Mouse (Mus musculus) CH12.LX (cell line): ENCODE measurements around the gene Wdr78. TPM values are rescaled to one million over a fixed set of nuclear protein-coding genes. Genes with fewer than 3 reads are reported as not detected.

Experiments
- DNase-seq: peaks from one replicate; pipeline ENCODE4 v3.0.0-alpha.2; 2013; ENCODE audit errors: extremely low read depth
- H3K27ac ChIP-seq: 2 replicates; pipeline ENCODE4 v1.5.1; 2012; ENCODE audit warnings: low read depth, mild to moderate bottlenecking, control low read depth, moderate library complexity; ENCODE audit not compliant: insufficient read depth
- H3K27me3 ChIP-seq: replicated peaks from 2 replicates; pipeline ENCODE3; 2012; ENCODE audit warnings: inconsistent platforms
- H3K36me3 ChIP-seq, 2 experiments: replicated peaks in 1 of 2; 2 replicates each; pipeline versions ENCODE3 to v1.6.1; 2012; ENCODE audit warnings: inconsistent platforms in 1 of 2, low read length in 1 of 2, mild to moderate bottlenecking in 1 of 2, mixed read lengths in 1 of 2, moderate library complexity in 1 of 2; ENCODE audit not compliant: control insufficient read depth in 1 of 2, insufficient read depth in 1 of 2
- H3K4me1 ChIP-seq, 2 experiments: 2 replicates each; pipeline ENCODE4 v1.6.1; 2012; ENCODE audit warnings: inconsistent platforms in 1 of 2, moderate library complexity in 1 of 2; ENCODE audit not compliant: insufficient read depth in 2 of 2, control insufficient read depth in 1 of 2
- H3K4me2 ChIP-seq: 2 replicates; pipeline ENCODE4 v1.6.1; 2012; ENCODE audit warnings: low read depth, mild to moderate bottlenecking, control low read depth; ENCODE audit not compliant: poor library complexity, insufficient read depth, severe bottlenecking
- H3K4me3 ChIP-seq, 3 experiments: fragments of 150-350 bp in 1 of 3; sonication (generic) in 1 of 3; replicated peaks in 1 of 3; 2 replicates each; pipeline versions ENCODE3 to v1.5.1; 2011 to 2012; ENCODE audit warnings: low read depth in 2 of 3, low read length in 2 of 3, mild to moderate bottlenecking in 2 of 3, moderate library complexity in 2 of 3, control low read depth in 1 of 3, improper control_type of control experiment in 1 of 3, inconsistent platforms in 1 of 3, mixed read lengths in 1 of 3; ENCODE audit not compliant: poor library complexity in 1 of 3
- H3K79me2 ChIP-seq: replicated peaks from 2 replicates; pipeline ENCODE4 v1.6.1; 2012; ENCODE audit warnings: mild to moderate bottlenecking, moderate library complexity; ENCODE audit not compliant: control insufficient read depth, poor library complexity, insufficient read depth, severe bottlenecking; ENCODE audit errors: extremely low read depth
- H3K9ac ChIP-seq: 2 replicates; pipeline ENCODE4 v1.6.1; 2012; ENCODE audit warnings: low read depth, mild to moderate bottlenecking, control low read depth, moderate library complexity; ENCODE audit not compliant: insufficient read depth
- H3K9me3 ChIP-seq: replicated peaks from 2 replicates; pipeline ENCODE3; 2012; ENCODE audit warnings: low read length, inconsistent platforms, mixed read lengths
- CHD2 ChIP-seq: IDR thresholded peaks from 2 replicates; pipeline ENCODE4 v1.6.1; 2011; ENCODE audit warnings: low read length, improper control_type of control experiment
- CTCF ChIP-seq, 2 experiments: IDR thresholded peaks in 1 of 2; conservative IDR thresholded peaks in 1 of 2; 2 replicates each; pipeline ENCODE4 v1.5.1; 2011 to 2012; ENCODE audit warnings: low read depth in 2 of 2, low read length in 2 of 2, improper control_type of control experiment in 1 of 2, inconsistent platforms in 1 of 2, mild to moderate bottlenecking in 1 of 2, moderate library complexity in 1 of 2
- EP300 ChIP-seq: IDR thresholded peaks from 2 replicates; pipeline ENCODE4 v1.6.1; 2011; ENCODE audit warnings: low read length, improper control_type of control experiment
- ETS1 ChIP-seq: conservative IDR thresholded peaks from 2 replicates; pipeline ENCODE4 v1.6.1; 2012; ENCODE audit warnings: low read depth, mild to moderate bottlenecking, inconsistent platforms, low read length, improper control_type of control experiment, moderate library complexity
- MAFK ChIP-seq: IDR thresholded peaks from 2 replicates; pipeline ENCODE4 v1.6.1; 2011; ENCODE audit warnings: low read length, improper control_type of control experiment; ENCODE audit not compliant: insufficient replicate concordance
- MAX ChIP-seq: IDR thresholded peaks from 2 replicates; pipeline ENCODE4 v1.6.1; 2011; ENCODE audit warnings: low read length, improper control_type of control experiment
- MXI1 ChIP-seq: IDR thresholded peaks from 2 replicates; pipeline ENCODE4 v1.6.1; 2011; ENCODE audit warnings: mild to moderate bottlenecking, low read depth, low read length, improper control_type of control experiment
- NELFE ChIP-seq: IDR thresholded peaks from 2 replicates; pipeline ENCODE4 v1.6.1; 2011; ENCODE audit warnings: low read depth, low read length, improper control_type of control experiment
- PAX5 ChIP-seq: IDR thresholded peaks from 2 replicates; pipeline ENCODE4 v1.6.1; 2012; ENCODE audit warnings: low read length, inconsistent platforms, mixed read lengths
- RAD21 ChIP-seq: IDR thresholded peaks from 2 replicates; pipeline ENCODE4 v1.6.1; 2011; ENCODE audit warnings: low read depth, mild to moderate bottlenecking, low read length, improper control_type of control experiment, moderate library complexity
- USF1 ChIP-seq: IDR thresholded peaks from 2 replicates; pipeline ENCODE4 v1.6.1; 2014; ENCODE audit warnings: low read depth, mild to moderate bottlenecking, inconsistent platforms, low read length, improper control_type of control experiment
- ZMIZ1 ChIP-seq: IDR thresholded peaks from 2 replicates; pipeline ENCODE4 v1.6.1; 2012; ENCODE audit warnings: low read depth, mild to moderate bottlenecking, inconsistent platforms, low read length, improper control_type of control experiment
- dilution Hi-C: fragments of 300-500 bp; cut with MboI; formaldehyde crosslinking; loops from 2 replicates; pipeline ENCODE4 v1.14.3; 2020; ENCODE audit warnings: low sequenced_read_pairs; ENCODE audit not compliant: extremely low pct_unique_long_range_greater_than_20kb, extremely low pct_ligation_motif_present
- in situ Hi-C: fragments of 300-500 bp; cut with MboI; formaldehyde crosslinking; loops from 3 replicates; pipeline ENCODE4 v1.14.3; 2019; ENCODE audit warnings: low sequenced_read_pairs, low pct_ligation_motif_present, low pct_unique_long_range_greater_than_20kb, mixed read lengths
- polyA plus RNA-seq: library from polyadenylated mRNA; unstranded; fragments of >175 nt; gene quantifications from 2 replicates; pipeline ENCODE4 v1.2.1, GENCODE M21; 2012; ENCODE audit warnings: low read depth; ENCODE audit not compliant: insufficient read length
- total RNA-seq, 2 experiments: library from RNA; depleted of rRNA; stranded (reverse); fragments of 300-350 nt in 1 of 2; fragments of >200 nt in 1 of 2; gene quantifications; 2 replicates each; pipeline ENCODE4 v1.2.3; 2012 to 2014

Wdr78 gene
- total and polyA plus RNA-seq, 3 experiments: 0.29 to 1.1 (median 0.63) TPM

GRCm38 (mm10) chr4:103095921-103096320 is 18.4 kb downstream of the Wdr78 start:
- peaks cover 0 to 15% of the 10 kb centered on the region in 2 experiments; a peak in 1 of 4 replicates for H3K4me1 ChIP-seq
- H3K4me3 ChIP-seq: no peak overlapping the region

GRCm38 (mm10) chr4:103085237-103085636 is 29.1 kb downstream of the Wdr78 start:
- no peak for DNase-seq
- dilution Hi-C loops: no loop called here
- Histone ChIP-seq H3K4me2 (no peak overlapping the region), H3K79me2 (no peaks in the 10 kb centered on the region), H3K36me3 (no peaks in the 10 kb centered on the region), H3K9ac (no peak overlapping the region), H3K27me3 (no peaks in the 10 kb centered on the region), H3K9me3 (no peaks in the 10 kb centered on the region), H3K4me1 (no peaks in the 10 kb centered on the region), H3K27ac (no peak overlapping the region), H3K4me3 (no peak overlapping the region)
- in situ Hi-C loops: no loop called here
- peak; percentile 40 for TF ChIP-seq RAD21
- no peak for TF ChIP-seq EP300
- TF ChIP-seq CTCF (conservative IDR thresholded peaks at IDR 0.05 in 1 of 2, IDR thresholded peaks at IDR 0.05 in 1 of 2; ENCODE audit: low read depth in 2 of 2, low read length in 2 of 2): peak in 1 of 2 experiments; percentile 43; a peak in 2 of 4 replicates
- TF ChIP-seq MAX: no peak

More at GRCm38 (mm10) chr4:103095921-103096320, 18.4 kb downstream of the Wdr78 start:
- no peak overlapping the region for H3K27ac ChIP-seq
- H3K36me3 ChIP-seq: no peaks in the 10 kb centered on the region
- in situ Hi-C loops (no loop called here), dilution Hi-C loops (no loop called here)
- peak; percentile 48; the same call in 1 of the 2 replicates for TF ChIP-seq EP300
- TF ChIP-seq NELFE: no peak
- 0 out of 2 replicates have a peak, but pooled peaks have one; percentile 16 for TF ChIP-seq CHD2
- 0 out of 2 replicates have a peak, but pooled peaks have one; percentile 12 for TF ChIP-seq MAFK
- no peak overlapping the region for H3K9ac ChIP-seq
- peak; percentile 29 for DNase-seq
- no peaks in the 10 kb centered on the region for H3K27me3 ChIP-seq
- no peaks in the 10 kb centered on the region for H3K9me3 ChIP-seq
- peak overlapping the region; percentile 24; the same call in 1 of the 2 replicates for H3K4me2 ChIP-seq
- no peaks in the 10 kb centered on the region for H3K79me2 ChIP-seq

GRCm38 (mm10) chr4:103070631-103071030 is 43.7 kb downstream of the Wdr78 start:
- dilution Hi-C loops (no loop called here), in situ Hi-C loops (no loop called here)
- Histone ChIP-seq H3K79me2 (no peaks in the 10 kb centered on the region), H3K4me1 (no peaks in the 10 kb centered on the region), H3K27ac (no peak overlapping the region), H3K36me3 (no peaks in the 10 kb centered on the region), H3K4me3 (no peak overlapping the region), H3K9me3 (no peaks in the 10 kb centered on the region), H3K9ac (no peak overlapping the region), H3K4me2 (no peak overlapping the region), H3K27me3 (no peaks in the 10 kb centered on the region)
- no peak for DNase-seq
- TF ChIP-seq ETS1 (no peak), PAX5 (no peak), ZMIZ1 (no peak), MXI1 (no peak), USF1 (no peak), NELFE (no peak)
